Comparison of ENCODE assay signal across 8 mouse cellular contexts in the genomic region with DNA sequence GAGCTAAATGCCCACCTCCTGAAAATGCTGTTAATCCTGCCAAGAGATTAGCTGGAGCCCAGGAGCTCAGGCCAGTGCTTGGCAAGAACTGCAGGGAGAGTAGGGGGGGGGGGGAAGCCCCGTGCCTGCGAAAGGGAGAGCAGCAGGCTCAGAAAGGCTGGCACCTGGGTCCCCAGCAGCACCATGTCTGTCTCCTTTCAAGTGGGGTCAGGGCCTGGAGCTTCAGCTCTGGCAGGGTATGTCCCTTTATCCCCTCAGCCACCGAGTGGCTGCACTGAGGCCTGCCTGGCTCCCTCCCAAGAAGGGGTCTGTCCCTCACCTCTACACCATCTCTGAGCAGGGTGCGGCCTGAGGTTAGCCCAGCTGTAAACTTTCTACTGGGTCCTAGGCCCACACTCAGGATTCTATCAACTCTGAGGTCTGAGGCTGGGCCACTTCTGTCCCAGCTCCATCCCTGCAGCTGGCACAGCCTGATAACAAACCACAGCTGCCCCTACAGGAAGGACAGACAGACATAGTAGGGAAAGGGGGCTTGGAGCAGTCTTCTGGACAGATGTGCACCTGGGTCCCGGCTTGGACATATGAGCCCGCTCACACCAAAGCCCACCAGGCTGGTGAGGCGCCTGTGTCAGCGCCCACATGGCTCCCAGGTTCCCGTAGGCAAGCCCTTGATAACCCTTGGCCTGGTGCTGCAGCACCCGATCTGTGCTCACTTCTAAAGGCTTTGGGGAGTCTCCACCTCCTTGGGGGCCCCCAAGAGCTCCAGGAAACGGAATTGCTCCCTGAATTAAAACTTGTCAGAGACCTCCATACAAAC. TPM values are rescaled to one million over a fixed set of nuclear protein-coding genes. Genes with fewer than 3 reads are reported as not detected.
DNase-seq lines count a peak whose midpoint lies in the region; ATAC-seq and TF ChIP-seq lines count a peak whose summit lies in the region.
"Had no signal": no experiment of that assay in that cellular context is flagged by ENCODE, and none has a peak within 500 bp of the region (broad histone marks: within the 10 kb centered on the region; RNA-seq: fewer than 3 reads in every experiment).

No protein-coding gene starts in this region.

- TF ChIP-seq CTCF in hindbrain, postnatal 0 days (IDR thresholded peaks at IDR 0.05; ENCODE audit: low read depth), result no peak

- H3K36me3 ChIP-seq in embryonic facial prominence, embryonic 13.5 days, result peaks cover 27% of the 10 kb centered on the region
- 0 out of 2 replicates have a peak, but pooled peaks cover 7% of the 10 kb centered on the region for H3K36me3 ChIP-seq in hindbrain, postnatal 0 days (ENCODE audit: insufficient read depth, low read length)
- H3K36me3 ChIP-seq in neural tube, embryonic 13.5 days, result peaks cover 24% of the 10 kb centered on the region

- intact Hi-C loops in left cerebral cortex, postnatal 4 days (cut with DNase I), result no loop called here
- intact Hi-C loops in left cerebral cortex, postnatal 36 days (cut with DNase I), result no loop called here

- H3K4me1 ChIP-seq in embryonic facial prominence, embryonic 13.5 days, result peaks cover 43% of the 10 kb centered on the region
- H3K4me1 ChIP-seq in hindbrain, postnatal 0 days (ENCODE audit: insufficient read depth, low read length), result peaks cover 14% of the 10 kb centered on the region
- peaks cover 42% of the 10 kb centered on the region for H3K4me1 ChIP-seq in neural tube, embryonic 13.5 days (replicated peaks)

- WGBS in embryonic facial prominence, embryonic 13.5 days, result 70% methylated on average over 11 of the region's 11 CpGs
- WGBS in hindbrain, postnatal 0 days, result 69% methylated on average over 10 of the region's 11 CpGs
- WGBS in neural tube, embryonic 13.5 days, result 73% methylated on average over 11 of the region's 11 CpGs

- no peak overlapping the region for H3K4me3 ChIP-seq in embryonic facial prominence, embryonic 13.5 days
- H3K4me3 ChIP-seq in hindbrain, postnatal 0 days (ENCODE audit: low read length), result no peak overlapping the region
- no peak overlapping the region for H3K4me3 ChIP-seq in neural tube, embryonic 13.5 days

- peak; percentile 66 for DNase-seq in left cerebral cortex, postnatal 4 days
- no peak for DNase-seq in left cerebral cortex, postnatal 36 days (ENCODE audit: low spot score in 2 of 2)
- DNase-seq in hindbrain, postnatal 0 days (ENCODE audit: low spot score), result peak; percentile 48
- no peak for DNase-seq in layer of hippocampus, postnatal 25 days (ENCODE audit: extremely low spot score in 1 of 2, low spot score in 1 of 2)
- DNase-seq in layer of hippocampus, postnatal 14 days (ENCODE audit: low spot score in 2 of 2), result no peak

- peaks cover 22% of the 10 kb centered on the region for H3K27me3 ChIP-seq in embryonic facial prominence, embryonic 13.5 days
- H3K27me3 ChIP-seq in hindbrain, postnatal 0 days (ENCODE audit: insufficient read depth, low read length), result peaks cover 16% of the 10 kb centered on the region
- H3K27me3 ChIP-seq in neural tube, embryonic 13.5 days, result peaks cover 22% of the 10 kb centered on the region

- H3K9ac ChIP-seq in embryonic facial prominence, embryonic 13.5 days, result peak overlapping the region; percentile 55
- H3K9ac ChIP-seq in hindbrain, postnatal 0 days (replicated peaks; ENCODE audit: low read length), result peak overlapping the region; percentile 15
- 0 out of 2 replicates have a peak overlapping the region, but pooled peaks have one; percentile 41 for H3K9ac ChIP-seq in neural tube, embryonic 13.5 days

- H3K9me3 ChIP-seq in embryonic facial prominence, embryonic 13.5 days, result no peaks in the 10 kb centered on the region
- no peaks in the 10 kb centered on the region for H3K9me3 ChIP-seq in hindbrain, postnatal 0 days (ENCODE audit: low read length)
- no peaks in the 10 kb centered on the region for H3K9me3 ChIP-seq in neural tube, embryonic 13.5 days

- H3K4me2 ChIP-seq in embryonic facial prominence, embryonic 13.5 days, result no peak overlapping the region
- H3K4me2 ChIP-seq in hindbrain, postnatal 0 days (ENCODE audit: low read depth, low read length), result no peak overlapping the region
- no peak overlapping the region for H3K4me2 ChIP-seq in neural tube, embryonic 13.5 days

- no peak for ATAC-seq in embryonic facial prominence, embryonic 13.5 days (ENCODE audit: insufficient number of reproducible peaks, insufficient read depth, low FRiP score, low TSS enrichment, low read depth)
- no peak for ATAC-seq in hindbrain, postnatal 0 days
- no peak for ATAC-seq in neural tube, embryonic 13.5 days (ENCODE audit: low read depth)

- H3K27ac ChIP-seq in embryonic facial prominence, embryonic 13.5 days, result no peak overlapping the region
- H3K27ac ChIP-seq in hindbrain, postnatal 0 days, result peak overlapping the region; percentile 3; the same call in 1 of the 2 replicates
- no peak overlapping the region; the same call in 1 of the 2 replicates for H3K27ac ChIP-seq in neural tube, embryonic 13.5 days (replicated peaks)

RNA-seq across cellular contexts. Expression of a gene that starts 2.4 kb away (rescaled TPM):
- 1 to 10 TPM; 5.0 to 6.8 TPM for total RNA-seq in left cerebral cortex, postnatal 4 days (2021)
- 1 to 10 TPM; 6.7 to 8.2 TPM for total RNA-seq in left cerebral cortex, postnatal 36 days (2021)
- 0.98 and 1.3 TPM in 2 replicates for polyA plus RNA-seq in embryonic facial prominence, embryonic 13.5 days (2015; fragmentation: Nextera tagmentation; extraction: Ambion mirVana)
- 7.7 and 9.4 TPM in 2 replicates for total RNA-seq in hindbrain, postnatal 0 days (2014; rRNA removed)
- polyA plus RNA-seq in hindbrain, postnatal 0 days (2015; fragmentation: Nextera tagmentation; extraction: Ambion mirVana), result 3.4 and 3.9 TPM in 2 replicates
- polyA plus RNA-seq in neural tube, embryonic 13.5 days (2015; fragmentation: Nextera tagmentation; extraction: Ambion mirVana), result 2.1 and 2.4 TPM in 2 replicates
- 1 to 10 TPM; 6.6 to 6.7 TPM for total RNA-seq in layer of hippocampus, postnatal 25 days (2021)
- total RNA-seq in layer of hippocampus, postnatal 14 days (2021), result 1 to 10 TPM; 5.0 to 8.9 TPM

RNA-seq across cellular contexts. Expression of a gene that starts 3.7 kb away (rescaled TPM):
- not detected for total RNA-seq in left cerebral cortex, postnatal 4 days (2021)
- total RNA-seq in left cerebral cortex, postnatal 36 days (2021), result not detected
- polyA plus RNA-seq in embryonic facial prominence, embryonic 13.5 days (2015; fragmentation: Nextera tagmentation; extraction: Ambion mirVana), result 8.1 and 29.9 TPM in 2 replicates
- total RNA-seq in hindbrain, postnatal 0 days (2014; rRNA removed), result not detected in 2 replicates
- 4.9 and 17.2 TPM in 2 replicates for polyA plus RNA-seq in hindbrain, postnatal 0 days (2015; fragmentation: Nextera tagmentation; extraction: Ambion mirVana)
- polyA plus RNA-seq in neural tube, embryonic 13.5 days (2015; fragmentation: Nextera tagmentation; extraction: Ambion mirVana), result 40.5 and 48.8 TPM in 2 replicates
- not detected for total RNA-seq in layer of hippocampus, postnatal 25 days (2021)
- not detected for total RNA-seq in layer of hippocampus, postnatal 14 days (2021)
- polyA plus RNA-seq: testis, adult 2 months had no signal

RNA-seq across cellular contexts. Expression of a gene that starts 5.6 kb away (rescaled TPM):
- 10 to 100 TPM; 56.4 to 59.6 TPM for total RNA-seq in left cerebral cortex, postnatal 4 days (2021)
- 10 to 100 TPM; 53.2 to 60.6 TPM for total RNA-seq in left cerebral cortex, postnatal 36 days (2021)
- 47.6 and 49.3 TPM in 2 replicates for polyA plus RNA-seq in embryonic facial prominence, embryonic 13.5 days (2015; fragmentation: Nextera tagmentation; extraction: Ambion mirVana)
- 71.4 and 82.2 TPM in 2 replicates for total RNA-seq in hindbrain, postnatal 0 days (2014; rRNA removed)
- 43.2 and 48.4 TPM in 2 replicates for polyA plus RNA-seq in hindbrain, postnatal 0 days (2015; fragmentation: Nextera tagmentation; extraction: Ambion mirVana)
- polyA plus RNA-seq in neural tube, embryonic 13.5 days (2015; fragmentation: Nextera tagmentation; extraction: Ambion mirVana), result 47.4 and 49.0 TPM in 2 replicates
- total RNA-seq in layer of hippocampus, postnatal 25 days (2021), result 10 to 100 TPM; 55.5 to 56.2 TPM
- 10 to 100 TPM; 48.8 to 51.9 TPM for total RNA-seq in layer of hippocampus, postnatal 14 days (2021)

RNA-seq across cellular contexts. Expression of a gene that starts 6.7 kb away (rescaled TPM):
- 100 to 1,000 TPM; 307 to 309 TPM for total RNA-seq in left cerebral cortex, postnatal 4 days (2021)
- total RNA-seq in left cerebral cortex, postnatal 36 days (2021), result 100 to 1,000 TPM; 349 to 368 TPM
- polyA plus RNA-seq in embryonic facial prominence, embryonic 13.5 days (2015; fragmentation: Nextera tagmentation; extraction: Ambion mirVana), result 190 and 206 TPM in 2 replicates
- 111 and 133 TPM in 2 replicates for total RNA-seq in hindbrain, postnatal 0 days (2014; rRNA removed)
- 252 and 267 TPM in 2 replicates for polyA plus RNA-seq in hindbrain, postnatal 0 days (2015; fragmentation: Nextera tagmentation; extraction: Ambion mirVana)
- 237 and 249 TPM in 2 replicates for polyA plus RNA-seq in neural tube, embryonic 13.5 days (2015; fragmentation: Nextera tagmentation; extraction: Ambion mirVana)
- 100 to 1,000 TPM; 428 to 450 TPM for total RNA-seq in layer of hippocampus, postnatal 25 days (2021)
- total RNA-seq in layer of hippocampus, postnatal 14 days (2021), result 100 to 1,000 TPM; 424 to 430 TPM

RNA-seq across cellular contexts. Expression of a gene that starts 12.5 kb away (rescaled TPM):
- 1 to 10 TPM; 6.3 to 9.5 TPM for total RNA-seq in left cerebral cortex, postnatal 4 days (2021)
- 1 to 10 TPM; 6.3 to 6.5 TPM for total RNA-seq in left cerebral cortex, postnatal 36 days (2021)
- polyA plus RNA-seq in embryonic facial prominence, embryonic 13.5 days (2015; fragmentation: Nextera tagmentation; extraction: Ambion mirVana), result 5.3 and 6.9 TPM in 2 replicates
- 9.7 and 10.1 TPM in 2 replicates for total RNA-seq in hindbrain, postnatal 0 days (2014; rRNA removed)
- polyA plus RNA-seq in hindbrain, postnatal 0 days (2015; fragmentation: Nextera tagmentation; extraction: Ambion mirVana), result 2.5 and 2.6 TPM in 2 replicates
- polyA plus RNA-seq in neural tube, embryonic 13.5 days (2015; fragmentation: Nextera tagmentation; extraction: Ambion mirVana), result 3.4 and 5.4 TPM in 2 replicates
- 1 to 10 TPM; 4.6 to 6.9 TPM for total RNA-seq in layer of hippocampus, postnatal 25 days (2021)
- total RNA-seq in layer of hippocampus, postnatal 14 days (2021), result 1 to 10 TPM; 4.5 to 6.4 TPM

Comparison
In these comparisons a context has a peak if more than half of its experiments do, and no peak if none do; other contexts are left out.
1. DNase-seq: peak in left cerebral cortex, postnatal 4 days (single experiment) and hindbrain, postnatal 0 days (single experiment); none in left cerebral cortex, postnatal 36 days (0 of 2), layer of hippocampus, postnatal 25 days (0 of 2) and layer of hippocampus, postnatal 14 days (0 of 2).
2. Peak in every context shown above with its lines, with median percentiles within 50 percentile points of each other: H3K9ac ChIP-seq.